Comparison of ENCODE assay signal across 25 mouse cellular contexts in the genomic region with DNA sequence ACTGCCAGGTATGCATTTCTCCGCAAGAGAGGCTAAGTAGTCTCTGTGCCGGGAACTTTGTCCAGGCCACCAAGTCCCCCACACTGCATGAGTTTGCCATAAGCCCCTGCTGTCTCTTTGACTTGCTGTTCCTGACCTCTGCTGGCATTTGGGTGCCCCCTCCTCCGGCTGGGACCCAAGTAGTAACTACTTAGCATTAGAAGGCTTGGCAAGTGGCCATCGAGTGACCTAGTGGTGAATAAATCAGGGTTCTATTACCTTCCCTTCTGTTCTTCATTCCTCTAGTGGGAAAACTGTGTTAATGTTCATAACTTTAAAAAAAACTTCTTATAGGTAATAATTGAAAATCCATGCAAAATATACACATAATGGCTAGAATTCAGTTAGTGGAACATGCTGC. TPM values are rescaled to one million over a fixed set of nuclear protein-coding genes. Genes with fewer than 3 reads are reported as not detected.
A peak's percentile ranks its signal among the peaks of the same experiment; 100 is the strongest.
DNase-seq lines count a peak whose midpoint lies in the region; ATAC-seq and TF ChIP-seq lines count a peak whose summit lies in the region.
"Had no signal": no experiment of that assay in that cellular context is flagged by ENCODE, and none has a peak within 500 bp of the region (broad histone marks: within the 10 kb centered on the region; RNA-seq: fewer than 3 reads in every experiment).

No protein-coding gene starts in this region.

- no peak for TF ChIP-seq CTCF in midbrain, postnatal 0 days (IDR thresholded peaks at IDR 0.05)

- H3K9me3 ChIP-seq in midbrain, postnatal 0 days (ENCODE audit: low read length) = peaks cover 5% of the 10 kb centered on the region
- H3K9me3 ChIP-seq in midbrain, embryonic 14.5 days (ENCODE audit: control insufficient read depth, low read length) = no peaks in the 10 kb centered on the region
- H3K9me3 ChIP-seq: heart, embryonic 15.5 days; hindbrain, embryonic 13.5 days had no signal

- no peak overlapping the region for H3K4me2 ChIP-seq in midbrain, postnatal 0 days (ENCODE audit: low read depth, low read length, poor library complexity, severe bottlenecking)
- no peak overlapping the region for H3K4me2 ChIP-seq in midbrain, embryonic 14.5 days (ENCODE audit: low read length)
- H3K4me2 ChIP-seq: forebrain, embryonic 13.5 days; heart, embryonic 12.5 days; heart, embryonic 15.5 days; hindbrain, embryonic 13.5 days had no signal

- no peaks in the 10 kb centered on the region for H3K36me3 ChIP-seq in midbrain, postnatal 0 days (ENCODE audit: insufficient read depth, low read length)
- H3K36me3 ChIP-seq in midbrain, embryonic 14.5 days (ENCODE audit: control insufficient read depth, insufficient read depth, low read length) = no peaks in the 10 kb centered on the region
- H3K36me3 ChIP-seq: forebrain, embryonic 10.5 days; heart, embryonic 15.5 days; hindbrain, embryonic 10.5 days; hindbrain, embryonic 13.5 days had no signal

- peak; percentile 40 for DNase-seq in kidney, postnatal 10 days
- DNase-seq in kidney, adult 18-20 months = no peak
- DNase-seq in midbrain, postnatal 0 days (ENCODE audit: low spot score) = peak; percentile 30
- no peak for DNase-seq in midbrain, embryonic 14.5 days
- peak; percentile 17 for DNase-seq in right cerebral cortex, postnatal 14 days
- no peak for DNase-seq in right cerebral cortex, adult 2 months (ENCODE audit: low spot score in 2 of 2)
- DNase-seq: adrenal gland, adult 2 months; adrenal gland, postnatal 14 days; cerebellum, adult 11-12 months; cerebellum, adult 8-10 months; gastrocnemius, postnatal 10 days; gastrocnemius, postnatal 36 days; heart, postnatal 10 days; heart, postnatal 36 days had no signal

- H3K27ac ChIP-seq in midbrain, postnatal 0 days (ENCODE audit: low read depth, low read length) = no peak overlapping the region
- H3K27ac ChIP-seq in midbrain, embryonic 14.5 days (replicated peaks; ENCODE audit: low read depth, low read length) = no peak overlapping the region
- H3K27ac ChIP-seq: forebrain, embryonic 10.5 days; forebrain, embryonic 13.5 days; heart, embryonic 15.5 days; hindbrain, embryonic 10.5 days; hindbrain, embryonic 13.5 days had no signal

- ATAC-seq in midbrain, postnatal 0 days (ENCODE audit: low FRiP score) = no peak
- ATAC-seq in midbrain, embryonic 14.5 days (ENCODE audit: low FRiP score, low TSS enrichment) = no peak
- ATAC-seq: CD4-positive, CD25-positive, alpha-beta regulatory T cell, adult 4 months; forebrain, embryonic 13.5 days; forebrain, embryonic 16.5 days; hindbrain, embryonic 16.5 days had no signal

- no peaks in the 10 kb centered on the region for H3K27me3 ChIP-seq in midbrain, postnatal 0 days (ENCODE audit: insufficient read depth, low read length)
- H3K27me3 ChIP-seq in midbrain, embryonic 14.5 days (ENCODE audit: control insufficient read depth, insufficient read depth, low read length) = no peaks in the 10 kb centered on the region
- H3K27me3 ChIP-seq: forebrain, embryonic 13.5 days; heart, embryonic 12.5 days; heart, embryonic 15.5 days; hindbrain, embryonic 13.5 days had no signal

- no peak overlapping the region for H3K4me3 ChIP-seq in midbrain, postnatal 0 days (ENCODE audit: low read depth, low read length)
- H3K4me3 ChIP-seq in midbrain, embryonic 14.5 days (replicated peaks; ENCODE audit: low read depth, low read length) = no peak overlapping the region
- H3K4me3 ChIP-seq: forebrain, embryonic 10.5 days; forebrain, embryonic 13.5 days; heart, embryonic 12.5 days; heart, embryonic 15.5 days; hindbrain, embryonic 10.5 days; hindbrain, embryonic 13.5 days had no signal

- H3K4me1 ChIP-seq in midbrain, postnatal 0 days (ENCODE audit: insufficient read depth, low read length) = 0 out of 2 replicates have a peak, but pooled peaks cover 5% of the 10 kb centered on the region
- no peaks in the 10 kb centered on the region for H3K4me1 ChIP-seq in midbrain, embryonic 14.5 days (ENCODE audit: control insufficient read depth, insufficient read depth, low read length)
- H3K4me1 ChIP-seq: heart, embryonic 12.5 days had no signal

- H3K9ac ChIP-seq in midbrain, postnatal 0 days (replicated peaks; ENCODE audit: low read length, poor library complexity, severe bottlenecking) = no peak overlapping the region
- H3K9ac ChIP-seq in midbrain, embryonic 14.5 days (replicated peaks; ENCODE audit: low read length) = no peak overlapping the region
- H3K9ac ChIP-seq: forebrain, embryonic 13.5 days; heart, embryonic 12.5 days; heart, embryonic 15.5 days; hindbrain, embryonic 13.5 days had no signal

- WGBS in midbrain, postnatal 0 days = 75% methylated on average over 4 of the region's 4 CpGs
- 87% methylated on average over 4 of the region's 4 CpGs for WGBS in midbrain, embryonic 14.5 days

RNA-seq across cellular contexts. Expression of a gene that starts 9.7 kb away (rescaled TPM):
- total RNA-seq in midbrain, postnatal 0 days (2014; rRNA removed) = 9.5 and 14.2 TPM in 2 replicates
- 5.3 and 6.3 TPM in 2 replicates for polyA plus RNA-seq in midbrain, postnatal 0 days (2015; fragmentation: Nextera tagmentation; extraction: Ambion mirVana)
- polyA plus RNA-seq in midbrain, embryonic 14.5 days (2014; fragmentation: Nextera tagmentation; extraction: Ambion mirVana) = 4.0 and 4.2 TPM in 2 replicates
- total RNA-seq: granulocyte monocyte progenitor cell, adult 5-6 weeks; MEL had no signal
- polyA plus RNA-seq: CD4-positive, CD25-positive, alpha-beta regulatory T cell, adult 4 months had no signal

RNA-seq across cellular contexts. Expression of a gene that starts 22.9 kb away (rescaled TPM):
- total RNA-seq in midbrain, postnatal 0 days (2014; rRNA removed) = 17.8 and 43.3 TPM in 2 replicates
- polyA plus RNA-seq in midbrain, postnatal 0 days (2015; fragmentation: Nextera tagmentation; extraction: Ambion mirVana) = 43.7 and 50.8 TPM in 2 replicates
- 31.4 and 36.4 TPM in 2 replicates for polyA plus RNA-seq in midbrain, embryonic 14.5 days (2014; fragmentation: Nextera tagmentation; extraction: Ambion mirVana)

Comparison
In these comparisons a context has a peak if more than half of its experiments do, and no peak if none do; other contexts are left out.
1. DNase-seq: peak in kidney, postnatal 10 days (single experiment), midbrain, postnatal 0 days (single experiment) and right cerebral cortex, postnatal 14 days (single experiment); none in kidney, adult 18-20 months (single experiment), midbrain, embryonic 14.5 days (single experiment) and right cerebral cortex, adult 2 months (0 of 2).